In the genomic region with DNA sequence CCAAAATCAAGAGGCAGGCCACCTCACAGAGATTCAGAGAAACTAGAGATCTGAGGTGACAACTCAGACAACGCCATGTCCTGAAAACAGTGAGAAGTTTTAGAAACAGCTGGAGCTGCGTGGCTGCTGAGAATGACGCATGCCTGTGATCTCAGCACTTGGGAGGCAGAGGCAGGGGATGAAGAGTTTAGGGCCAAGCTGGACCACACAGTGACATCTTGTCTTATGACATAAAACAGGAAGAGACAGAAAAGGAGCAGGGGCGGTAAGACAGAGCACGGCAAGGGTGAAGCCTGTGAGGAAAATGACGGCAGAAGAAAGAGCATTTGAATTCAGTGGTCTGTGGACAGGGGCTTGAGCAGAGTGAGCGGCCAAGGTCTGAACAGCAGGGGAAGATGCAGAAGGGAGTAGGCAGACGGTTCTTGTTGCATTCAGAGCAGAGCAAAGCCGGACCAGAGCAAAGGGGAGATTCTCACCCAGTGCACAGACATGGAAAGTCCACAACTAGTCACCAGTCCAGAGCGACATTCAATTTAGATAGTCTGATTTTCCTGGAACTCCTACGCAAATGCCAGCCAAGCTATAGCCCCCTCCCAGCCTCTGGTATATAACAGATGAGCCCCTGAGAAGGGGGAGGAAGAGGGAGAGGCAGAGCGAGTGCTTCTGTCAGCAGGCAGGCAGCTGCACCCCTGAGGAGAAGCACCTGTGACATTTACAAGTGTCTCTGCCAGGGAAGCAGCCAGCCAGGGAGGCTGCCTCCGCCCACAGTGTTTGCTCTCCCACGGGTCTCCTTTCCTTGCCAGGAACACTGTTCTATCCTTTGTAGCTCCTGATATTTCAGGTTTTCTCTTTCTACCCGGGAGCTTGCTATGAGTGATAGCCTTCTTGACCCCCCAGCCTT, we compare ENCODE assay signal across 9 mouse cellular contexts. TPM values are rescaled to one million over a fixed set of nuclear protein-coding genes. Genes with fewer than 3 reads are reported as not detected.
A peak's percentile ranks its signal among the peaks of the same experiment; 100 is the strongest.
DNase-seq lines count a peak whose midpoint lies in the region; ATAC-seq and TF ChIP-seq lines count a peak whose summit lies in the region.
"Had no signal": no experiment of that assay in that cellular context is flagged by ENCODE, and none has a peak within 500 bp of the region (broad histone marks: within the 10 kb centered on the region; RNA-seq: fewer than 3 reads in every experiment).

No protein-coding gene starts in this region.

- H3K27ac ChIP-seq in intestine, embryonic 14.5 days (ENCODE audit: low read depth) = no peak overlapping the region
- no peak overlapping the region for H3K27ac ChIP-seq in intestine, postnatal 0 days (ENCODE audit: low read depth, low read length)
- peak overlapping the region; percentile 63 for H3K27ac ChIP-seq in stomach, postnatal 0 days (replicated peaks)
- H3K27ac ChIP-seq: macrophage had no signal

- 13% methylated on average over 15 of the region's 15 CpGs for whole genome bisulfite sequencing in intestine, embryonic 14.5 days
- 36% methylated on average over 15 of the region's 15 CpGs for WGBS in intestine, postnatal 0 days
- whole genome bisulfite sequencing in stomach, postnatal 0 days = 15% methylated on average over 15 of the region's 15 CpGs

- H3K36me3 ChIP-seq in intestine, embryonic 14.5 days (ENCODE audit: control insufficient read depth, insufficient read depth, low read length) = no peaks in the 10 kb centered on the region
- no peaks in the 10 kb centered on the region for H3K36me3 ChIP-seq in intestine, postnatal 0 days (ENCODE audit: control insufficient read depth, insufficient read depth)
- H3K36me3 ChIP-seq in stomach, postnatal 0 days (ENCODE audit: control insufficient read depth, insufficient read depth, low read length) = no peaks in the 10 kb centered on the region

- peaks cover 11% of the 10 kb centered on the region for H3K4me1 ChIP-seq in intestine, embryonic 14.5 days (replicated peaks; ENCODE audit: control insufficient read depth, insufficient read depth, low read length)
- peaks cover 15% of the 10 kb centered on the region for H3K4me1 ChIP-seq in intestine, postnatal 0 days (replicated peaks; ENCODE audit: control insufficient read depth, insufficient read depth, low read length)
- no peaks in the 10 kb centered on the region; the same call in 1 of the 2 replicates for H3K4me1 ChIP-seq in stomach, postnatal 0 days (replicated peaks; ENCODE audit: control insufficient read depth, insufficient read depth)

- H3K4me2 ChIP-seq in intestine, embryonic 14.5 days (ENCODE audit: low read length) = peak overlapping the region; percentile 26; the same call in 1 of the 2 replicates
- H3K4me2 ChIP-seq in intestine, postnatal 0 days (replicated peaks; ENCODE audit: low read depth) = no peak overlapping the region
- H3K4me2 ChIP-seq in stomach, postnatal 0 days (replicated peaks; ENCODE audit: low read depth) = peak overlapping the region; percentile 17; the same call in 1 of the 2 replicates

- TF ChIP-seq CTCF in intestine, postnatal 0 days (IDR thresholded peaks at IDR 0.05; ENCODE audit: low read depth) = no peak
- TF ChIP-seq CTCF in stomach, postnatal 0 days (IDR thresholded peaks at IDR 0.05; ENCODE audit: low read depth) = no peak

- TF ChIP-seq EP300 in stomach, postnatal 0 days (optimal IDR thresholded peaks at IDR 0.05) = no peak

- 0 out of 2 replicates have a peak, but pooled peaks have one; percentile 50 for ATAC-seq in intestine, embryonic 14.5 days (replicated peaks; ENCODE audit: low FRiP score, low TSS enrichment, low read depth)
- no peak for ATAC-seq in intestine, postnatal 0 days
- ATAC-seq in stomach, postnatal 0 days (ENCODE audit: low FRiP score, low TSS enrichment) = no peak; the same call in 1 of the 2 replicates
- ATAC-seq in granulocyte monocyte progenitor cell, adult 5-6 weeks (replicated peaks; ENCODE audit: poor library complexity, severe bottlenecking) = no peak

- no peak overlapping the region; the same call in 1 of the 2 replicates for H3K4me3 ChIP-seq in intestine, embryonic 14.5 days (ENCODE audit: low read depth, low read length)
- H3K4me3 ChIP-seq in intestine, postnatal 0 days (ENCODE audit: low read depth, low read length) = no peak overlapping the region
- H3K4me3 ChIP-seq in stomach, postnatal 0 days (ENCODE audit: low read depth, low read length) = no peak overlapping the region

- no peak overlapping the region for H3K9ac ChIP-seq in intestine, embryonic 14.5 days (ENCODE audit: low read length)
- no peak overlapping the region for H3K9ac ChIP-seq in intestine, postnatal 0 days (ENCODE audit: low read depth, low read length)
- H3K9ac ChIP-seq in stomach, postnatal 0 days (ENCODE audit: low read length) = no peak overlapping the region

- DNase-seq in intestine, embryonic 14.5 days (ENCODE audit: low spot score) = peak; percentile 62
- DNase-seq in cerebellum, postnatal 14 days = peak; percentile 72 to 88
- peak; percentile 38 for DNase-seq in heart, postnatal 4 days
- DNase-seq in layer of hippocampus, postnatal 25 days (ENCODE audit: extremely low spot score in 1 of 2, low spot score in 1 of 2) = peak; percentile 25 to 47
- peak; percentile 43 for DNase-seq in stomach, postnatal 0 days (ENCODE audit: low spot score)
- DNase-seq in spleen, postnatal 36 days (ENCODE audit: low spot score in 2 of 2) = no peak

- H3K9me3 ChIP-seq in intestine, embryonic 14.5 days (ENCODE audit: control insufficient read depth, low read length) = no peaks in the 10 kb centered on the region
- no peaks in the 10 kb centered on the region for H3K9me3 ChIP-seq in intestine, postnatal 0 days (ENCODE audit: control insufficient read depth)
- H3K9me3 ChIP-seq in stomach, postnatal 0 days (ENCODE audit: control insufficient read depth, low read length) = no peaks in the 10 kb centered on the region

- no peaks in the 10 kb centered on the region for H3K27me3 ChIP-seq in intestine, embryonic 14.5 days (replicated peaks; ENCODE audit: control insufficient read depth, insufficient read depth, low read length)
- H3K27me3 ChIP-seq in intestine, postnatal 0 days (replicated peaks; ENCODE audit: control insufficient read depth, insufficient read depth, low read length) = no peaks in the 10 kb centered on the region
- H3K27me3 ChIP-seq in stomach, postnatal 0 days (ENCODE audit: control insufficient read depth, insufficient read depth, low read length) = no peaks in the 10 kb centered on the region

RNA-seq across cellular contexts. Expression of gene Car12, which starts 19.6 kb away (rescaled TPM):
- 3.2 and 5.4 TPM in 2 replicates for polyA plus RNA-seq in intestine, embryonic 14.5 days (2014; fragmentation: Nextera tagmentation; extraction: Ambion mirVana)
- 5.9 and 7.3 TPM in 2 replicates for polyA plus RNA-seq in intestine, postnatal 0 days (2015; fragmentation: Nextera tagmentation; extraction: Ambion mirVana)
- under 1 TPM; 0.19 to 0.20 TPM for total RNA-seq in heart, postnatal 4 days (2021)
- total RNA-seq in layer of hippocampus, postnatal 25 days (2021) = 10 to 100 TPM; 45.2 to 50.6 TPM
- 11.1 and 11.3 TPM in 2 replicates for polyA plus RNA-seq in stomach, postnatal 0 days (2015; fragmentation: Nextera tagmentation; extraction: Ambion mirVana)
- total RNA-seq in granulocyte monocyte progenitor cell, adult 5-6 weeks (2014; fragmentation: Nextera tagmentation) = 2.6 and 4.3 TPM in 2 replicates
- 1.4 and 3.2 TPM in 2 replicates for total RNA-seq in granulocyte monocyte progenitor cell, adult 5-6 weeks (2017)

Comparison
In these comparisons a context has a peak if more than half of its experiments do, and no peak if none do; other contexts are left out.
1. DNase-seq: peak in intestine, embryonic 14.5 days (single experiment), cerebellum, postnatal 14 days (2 of 2), heart, postnatal 4 days (single experiment), layer of hippocampus, postnatal 25 days (2 of 2) and stomach, postnatal 0 days (single experiment); none in spleen, postnatal 36 days (0 of 2).
2. RNA of gene Car12, which starts 19.6 kb away (total RNA-seq): 45.2 to 50.6 TPM in layer of hippocampus, postnatal 25 days; 1.4 to 4.3 TPM in granulocyte monocyte progenitor cell, adult 5-6 weeks and 0.19 to 0.20 TPM in heart, postnatal 4 days; every median in the first group is over 4 times any median in the second.